Mouse (Mus musculus) brain, embryonic 14.5 days (tissue): ENCODE measurements around the gene Spata31d1a.

ENCODE experiments used
- CTCF ChIP-seq: fragments of 200-500 bp; IDR thresholded peaks from 2 replicates; pipeline ENCODE4 v1.5.1; 2012; ENCODE audit warnings: inconsistent platforms, mild to moderate bottlenecking, moderate library complexity, borderline replicate concordance; ENCODE audit not compliant: insufficient read depth, insufficient read length; ENCODE audit errors: extremely low read depth
- POLR2A ChIP-seq: fragments of 200-500 bp; IDR thresholded peaks from 2 replicates; pipeline ENCODE4 v1.6.1; 2012; ENCODE audit warnings: mild to moderate bottlenecking, inconsistent platforms, borderline replicate concordance; ENCODE audit not compliant: poor library complexity, insufficient read depth, insufficient read length, severe bottlenecking; ENCODE audit errors: extremely low read depth

DNA sequence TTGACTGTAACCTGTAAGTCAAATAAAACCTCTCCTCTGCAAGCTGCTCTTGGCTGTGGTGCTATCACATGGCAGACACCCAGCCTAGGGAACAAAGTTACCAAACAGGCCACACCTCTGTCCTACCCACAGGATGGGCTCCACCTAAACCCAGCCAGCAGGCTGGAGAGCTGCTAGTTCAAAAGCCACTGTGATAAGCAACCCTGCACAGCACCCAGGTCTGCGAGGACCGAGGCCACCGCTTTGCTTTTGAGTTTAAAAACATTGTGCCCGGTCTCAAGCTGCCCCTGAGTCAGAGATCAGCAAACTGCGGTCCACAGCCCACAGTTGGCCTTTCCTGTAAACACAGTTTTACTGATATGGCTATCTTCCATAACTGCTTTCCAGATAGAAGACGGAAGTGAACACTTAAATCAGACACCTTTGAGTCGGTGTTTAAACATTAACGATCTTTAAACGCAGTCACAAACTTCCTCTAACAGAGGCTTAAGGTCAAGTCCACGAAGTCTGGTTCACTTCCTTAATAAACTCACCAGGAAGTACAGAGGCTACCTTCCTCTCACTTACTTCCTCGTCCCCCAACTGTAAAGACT lies 41.5 kb downstream of the Spata31d1a start:
- TF ChIP-seq CTCF (no peak), POLR2A (no peak)
